Mouse (Mus musculus) gastrocnemius, postnatal 10 days (tissue): ENCODE results near the gene Slc13a5. TPM values are rescaled to one million over a fixed set of nuclear protein-coding genes. Genes with fewer than 3 reads are reported as not detected.

Experiments used
- DNase-seq: peaks from one replicate; pipeline ENCODE4 v3.0.0; 2021; ENCODE audit warnings: mixed read lengths
- long read RNA-seq, 2 experiments: library from polyadenylated mRNA; stranded (forward); transcript quantifications; one replicate each; pipeline ENCODE4 v2.0.0; 2021
- total RNA-seq, 2 experiments: library from RNA; stranded (reverse); gene quantifications; 2 replicates each; pipeline ENCODE4 v1.2.3; 2021

The Slc13a5 gene
- 10 to 100 TPM in 1 of 2 experiments, under 1 TPM in 1; 0.33 to 10.5 TPM for total RNA-seq
- long read RNA-seq, experiment 1, partial matches to known transcripts: 1 of 4 reads
- long read RNA-seq, experiment 1, other reads (novel, unspliced or antisense): 3 of 4 reads
- long read RNA-seq, experiment 2, partial matches to known transcripts: 1 of 1 reads
- long read RNA-seq, experiment 2, other reads (novel, unspliced or antisense): 0 of 1 reads

DNA sequence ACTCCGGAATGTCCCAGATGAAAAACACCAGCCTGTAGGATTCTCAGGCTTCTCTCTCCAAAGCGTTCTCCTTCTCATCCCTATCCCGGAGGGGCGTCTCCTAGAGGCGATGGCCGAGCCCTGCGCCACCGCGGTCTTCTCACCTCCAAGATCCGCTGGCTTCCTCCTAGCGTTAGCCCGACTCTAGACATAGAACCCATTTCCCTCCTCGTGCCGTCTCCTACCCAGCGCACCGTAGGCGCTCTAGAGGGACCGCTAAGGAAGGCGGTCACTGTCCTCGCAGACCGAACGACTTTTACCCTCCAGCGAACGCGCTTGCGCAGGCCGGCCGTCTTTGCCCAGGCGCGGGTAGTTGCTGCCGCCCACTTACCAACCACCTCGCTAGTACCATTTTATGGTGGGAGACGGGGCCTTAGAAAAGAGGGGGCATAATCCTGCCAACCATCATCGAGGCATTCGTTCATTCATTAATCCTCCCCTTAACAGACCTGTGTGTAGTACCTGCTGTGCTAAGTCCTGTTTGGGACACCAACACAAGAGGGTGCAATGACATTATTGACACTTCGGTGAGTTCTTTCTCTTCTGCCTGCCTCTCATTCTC lies at the start of gene Slc13a5:
Gene Slc13a5, minus strand, starts transcription at position 263 of the 601 bp plus-strand sequence.
- DNase-seq: peak; percentile 14

DNA sequence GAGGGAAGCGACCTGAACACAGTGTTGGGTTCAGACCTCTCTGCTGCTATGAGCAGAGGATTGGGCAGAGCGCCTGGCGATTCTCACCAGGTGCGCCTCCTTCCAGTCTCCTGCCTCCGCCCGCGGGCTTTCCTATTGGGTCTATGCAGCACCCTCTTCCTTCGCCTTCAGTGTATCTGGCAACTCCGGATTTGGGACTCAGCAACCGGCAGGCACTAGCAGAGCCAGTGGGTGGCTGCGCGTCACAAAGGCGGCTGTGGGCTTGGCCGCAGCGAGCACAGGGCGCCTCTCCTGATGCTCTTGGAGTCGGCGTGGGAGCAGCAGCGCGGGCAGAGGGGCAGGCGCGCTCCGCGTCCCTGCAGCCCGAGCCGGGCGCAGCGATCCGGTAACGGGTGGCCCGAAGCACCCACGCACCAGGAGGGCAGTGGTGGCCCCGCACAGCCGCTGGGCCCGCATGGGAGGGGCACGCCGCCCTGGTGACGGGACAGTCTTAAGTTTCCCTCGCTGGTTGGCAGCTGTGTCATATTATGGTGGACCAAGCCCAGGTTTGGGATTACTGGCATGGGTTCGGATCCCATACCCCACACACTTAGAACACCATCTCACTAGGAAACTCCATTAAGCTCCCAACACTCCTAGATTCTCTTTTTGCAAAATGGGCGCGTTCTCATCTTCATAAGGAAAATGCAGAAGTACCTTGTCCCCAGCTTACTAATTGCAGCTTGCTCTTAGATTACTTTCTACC lies 47.3 kb upstream of the Slc13a5 start, which contains the start of gene Fbxo39:
Gene Fbxo39, plus strand, starts transcription at position 294 of the 745 bp plus-strand sequence.
- DNase-seq: no peak

DNA sequence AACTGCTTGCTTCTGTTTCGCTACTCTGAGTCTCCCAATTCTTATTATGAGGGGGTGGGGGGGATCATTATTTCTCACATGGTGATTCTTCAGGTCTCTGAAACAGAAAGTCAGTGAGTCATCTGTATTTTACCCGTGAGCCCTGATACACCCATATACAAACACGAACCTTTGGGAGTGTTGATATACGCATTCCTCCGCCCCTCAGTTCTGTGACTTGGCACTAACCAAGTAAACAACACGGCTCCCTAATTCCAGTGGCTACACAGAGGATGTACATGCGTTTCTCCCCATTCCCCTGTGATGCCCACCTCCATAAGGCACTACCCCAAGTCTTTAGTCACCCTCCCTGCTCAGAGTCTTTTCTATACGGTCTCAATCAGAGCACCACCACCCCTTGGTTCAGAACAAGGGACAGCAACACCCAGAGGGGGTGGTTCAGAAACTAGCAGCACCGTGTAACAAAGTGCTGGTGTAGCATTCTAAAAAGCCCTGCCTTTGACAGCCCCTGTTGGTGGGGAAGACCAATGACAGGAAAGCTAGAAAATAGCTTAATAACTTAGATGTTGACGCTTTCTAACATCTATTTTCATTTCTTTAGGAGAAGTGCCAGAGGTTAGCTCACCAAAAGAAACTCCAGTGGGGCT lies 44.5 kb upstream of the Slc13a5 start:
- DNase-seq: no peak

DNA sequence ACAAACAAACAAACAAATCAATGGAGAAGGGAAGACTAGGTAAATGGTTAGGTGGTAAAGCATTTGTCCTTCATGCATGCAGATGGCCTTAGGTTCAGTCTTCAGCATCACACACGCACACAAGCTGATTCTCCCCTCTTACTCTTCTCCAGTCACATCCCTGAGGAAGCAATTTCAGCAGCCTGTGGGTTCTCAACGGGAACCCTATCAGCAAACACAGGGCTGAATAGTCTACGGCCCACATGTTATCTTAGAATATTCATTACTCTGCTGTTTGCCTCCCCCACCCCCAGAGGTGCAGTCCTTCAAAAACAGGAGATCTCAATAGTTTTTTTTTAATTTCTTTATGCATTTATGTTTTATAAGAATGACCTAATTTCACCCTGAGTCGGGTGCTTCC lies 43.5 kb upstream of the Slc13a5 start:
- no peak for DNase-seq

DNA sequence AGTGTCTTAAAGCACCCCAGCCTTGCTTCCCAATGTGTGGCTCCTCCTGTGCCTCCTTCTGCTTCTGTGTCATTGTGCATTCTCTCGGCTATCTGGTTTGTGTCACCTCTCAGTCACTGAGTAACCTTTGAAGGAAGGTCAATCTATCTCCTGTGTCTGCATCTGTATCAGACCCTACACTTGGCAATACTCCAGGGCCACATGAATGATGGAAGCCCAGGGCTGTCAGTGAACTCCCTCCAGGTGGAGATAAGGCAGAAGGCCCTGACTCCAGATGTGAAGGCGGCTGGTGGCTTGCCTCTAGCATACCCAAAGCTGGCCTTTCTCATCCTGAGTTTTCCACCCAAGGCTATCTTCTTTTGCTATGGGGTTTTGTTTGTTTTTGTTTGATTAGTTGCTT lies 42.0 kb upstream of the Slc13a5 start:
- no peak for DNase-seq

DNA sequence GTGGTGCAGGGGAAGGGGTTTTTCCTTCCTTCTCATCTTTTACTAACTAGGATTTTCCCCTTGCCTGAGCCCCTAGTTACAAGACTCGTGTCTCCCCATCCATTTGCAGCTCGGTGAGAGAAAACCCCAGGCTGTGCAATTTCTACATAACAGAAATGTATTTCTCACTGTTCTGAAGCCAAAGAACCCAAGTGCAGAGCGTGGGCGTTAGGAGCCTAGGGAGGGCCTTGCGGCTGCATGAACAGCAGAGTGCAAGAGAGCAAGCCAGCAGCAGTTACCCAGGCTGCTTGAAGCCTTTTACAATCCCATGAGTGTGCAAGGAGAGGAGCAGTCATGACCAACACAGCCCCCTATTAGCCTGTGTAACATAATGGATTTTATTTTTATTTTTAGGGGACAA lies 40.4 kb upstream of the Slc13a5 start:
- DNase-seq: no peak

DNA sequence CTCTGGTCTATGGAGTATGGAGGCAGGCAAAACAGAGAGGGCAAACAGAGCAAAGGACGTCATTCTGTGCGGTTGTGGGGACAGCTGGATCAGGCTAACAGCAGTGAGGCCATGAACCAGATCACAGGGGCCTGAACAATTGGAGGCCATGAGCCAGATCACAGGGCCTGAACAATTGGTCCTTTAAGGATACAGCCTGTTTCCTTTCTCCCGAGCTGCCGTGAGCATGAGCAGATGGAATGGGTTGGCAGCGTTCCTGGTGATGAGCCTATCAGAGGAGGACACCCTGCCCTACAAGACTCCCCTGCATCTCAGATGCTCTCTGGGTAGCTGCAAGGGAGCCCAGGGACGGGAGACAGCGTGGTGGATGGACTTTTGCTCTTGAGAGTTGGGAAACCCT lies 35.2 kb upstream of the Slc13a5 start:
- DNase-seq: peak; percentile 61

DNA sequence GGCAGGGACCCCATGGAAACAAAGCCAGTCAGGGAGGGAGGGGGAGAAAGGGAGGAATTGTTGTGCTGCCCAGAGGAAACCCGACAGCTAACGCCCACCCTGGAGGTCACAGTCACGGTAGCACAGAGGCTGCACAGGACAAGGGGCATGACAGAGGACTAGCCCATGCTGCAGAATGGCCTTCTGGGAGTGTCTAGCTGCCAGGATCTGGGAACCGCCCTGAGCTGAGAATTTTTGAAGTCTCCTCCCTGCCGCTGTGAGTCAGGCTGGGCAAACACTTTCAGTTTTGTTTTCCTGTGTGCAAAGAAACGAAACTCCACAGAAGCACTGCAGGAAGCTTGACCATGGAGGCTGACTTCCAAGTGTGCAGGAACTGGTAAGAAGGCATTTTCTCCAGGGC lies 34.3 kb upstream of the Slc13a5 start, which contains the start of gene Xaf1:
Gene Xaf1, plus strand, starts transcription at position 296 of the 400 bp plus-strand sequence.
- DNase-seq: peak; percentile 43

DNA sequence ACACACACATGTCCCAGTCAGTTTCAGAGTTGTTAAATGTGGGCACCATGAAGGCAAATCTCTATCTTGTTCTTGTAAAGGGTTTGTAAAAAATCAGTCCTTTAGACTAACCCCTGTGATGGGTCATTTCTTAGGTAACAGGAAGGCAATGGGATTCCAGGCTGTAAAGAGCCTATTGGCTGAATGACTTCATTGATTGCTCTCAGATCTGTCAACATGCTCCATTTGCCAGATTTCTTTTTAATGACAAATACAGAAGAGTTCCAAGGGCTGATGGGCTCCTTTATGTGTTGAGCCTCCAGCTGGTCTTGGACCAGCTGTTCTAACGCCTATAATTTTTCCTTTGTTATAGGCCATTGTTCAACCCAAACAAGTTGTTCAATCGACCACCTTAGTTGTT lies 26.1 kb upstream of the Slc13a5 start:
- no peak for DNase-seq

DNA sequence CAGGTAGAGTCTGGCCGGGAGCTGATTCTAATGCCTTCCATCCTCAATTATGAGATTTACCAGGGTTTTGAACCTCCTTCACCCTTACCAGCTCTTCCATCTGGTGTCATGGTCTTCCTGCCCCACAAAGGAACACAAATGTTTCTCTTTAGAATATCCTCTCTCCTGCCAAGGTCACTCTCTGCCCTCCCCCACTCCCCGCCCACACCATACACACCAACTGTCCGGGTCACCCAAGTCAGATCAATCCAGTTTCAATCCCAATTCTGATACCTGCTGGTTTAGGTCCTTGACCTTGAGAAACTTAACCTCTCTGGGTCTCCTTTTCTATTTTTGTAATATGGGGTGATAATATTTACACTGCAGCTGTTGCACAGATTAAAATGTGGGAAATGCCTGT lies 20.5 kb upstream of the Slc13a5 start:
- no peak for DNase-seq

DNA sequence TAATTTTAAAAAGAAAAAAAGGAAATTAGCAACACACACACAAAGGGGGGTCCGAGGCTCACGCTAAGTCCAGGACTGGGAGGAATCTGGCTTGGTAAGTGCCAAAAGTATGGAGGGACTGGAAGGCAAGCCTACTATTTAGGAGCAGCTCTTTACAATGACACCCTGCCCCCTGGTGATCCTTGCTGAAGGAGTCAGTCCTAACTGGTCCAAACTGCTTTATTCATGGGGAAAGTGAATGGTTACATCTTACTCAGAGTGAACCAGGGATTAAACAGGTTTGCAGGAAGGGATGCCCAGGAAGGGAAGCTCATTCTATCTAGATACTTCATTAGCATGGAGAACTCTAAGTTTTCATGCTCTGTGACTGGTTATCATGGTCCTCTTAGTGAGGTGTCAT lies 20.1 kb upstream of the Slc13a5 start:
- no peak for DNase-seq

DNA sequence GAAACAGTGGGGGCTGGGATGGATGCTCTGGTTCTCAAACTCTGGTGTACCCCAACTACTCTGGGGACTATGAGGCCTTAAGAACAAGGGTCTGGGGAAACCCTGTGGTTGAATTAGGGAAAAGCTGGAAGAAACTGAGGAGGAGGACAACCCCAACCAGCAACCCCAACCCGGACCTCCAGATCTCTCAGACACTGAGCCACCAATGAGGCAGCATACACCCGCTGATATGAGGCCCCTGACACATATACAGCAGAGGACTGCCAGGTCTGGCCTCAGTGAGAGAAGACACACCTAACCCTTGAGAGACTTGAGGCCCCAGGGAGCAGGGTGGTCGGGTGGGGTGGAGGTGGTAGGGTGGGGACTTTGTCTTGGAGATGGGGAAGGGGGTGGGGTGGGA lies 19.6 kb upstream of the Slc13a5 start:
- no peak for DNase-seq

DNA sequence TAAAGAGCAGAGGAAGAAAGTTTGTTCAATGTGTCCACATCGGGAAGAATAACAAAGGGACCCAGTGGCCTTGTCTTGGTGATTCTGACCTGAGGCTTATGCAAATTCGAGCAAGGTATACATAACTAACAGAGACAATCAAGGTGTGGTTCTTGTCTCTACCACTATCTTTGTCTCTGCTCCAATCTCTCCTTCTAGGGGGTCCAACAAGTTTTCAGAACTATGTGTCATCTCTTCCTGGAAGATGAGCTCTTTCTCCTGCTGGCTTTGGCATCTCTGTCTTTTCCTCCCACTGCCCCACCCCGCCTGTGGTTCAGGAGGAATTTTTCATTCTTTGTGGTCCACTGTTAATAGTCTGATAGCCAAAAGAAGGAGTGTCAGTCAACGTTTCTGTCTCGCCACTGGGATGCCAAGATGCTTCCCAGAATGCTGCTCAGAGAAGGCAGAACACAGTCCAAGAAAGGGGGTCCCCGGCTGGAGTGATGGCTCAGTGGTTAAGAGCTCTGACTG lies 19.0 kb upstream of the Slc13a5 start:
- no peak for DNase-seq

DNA sequence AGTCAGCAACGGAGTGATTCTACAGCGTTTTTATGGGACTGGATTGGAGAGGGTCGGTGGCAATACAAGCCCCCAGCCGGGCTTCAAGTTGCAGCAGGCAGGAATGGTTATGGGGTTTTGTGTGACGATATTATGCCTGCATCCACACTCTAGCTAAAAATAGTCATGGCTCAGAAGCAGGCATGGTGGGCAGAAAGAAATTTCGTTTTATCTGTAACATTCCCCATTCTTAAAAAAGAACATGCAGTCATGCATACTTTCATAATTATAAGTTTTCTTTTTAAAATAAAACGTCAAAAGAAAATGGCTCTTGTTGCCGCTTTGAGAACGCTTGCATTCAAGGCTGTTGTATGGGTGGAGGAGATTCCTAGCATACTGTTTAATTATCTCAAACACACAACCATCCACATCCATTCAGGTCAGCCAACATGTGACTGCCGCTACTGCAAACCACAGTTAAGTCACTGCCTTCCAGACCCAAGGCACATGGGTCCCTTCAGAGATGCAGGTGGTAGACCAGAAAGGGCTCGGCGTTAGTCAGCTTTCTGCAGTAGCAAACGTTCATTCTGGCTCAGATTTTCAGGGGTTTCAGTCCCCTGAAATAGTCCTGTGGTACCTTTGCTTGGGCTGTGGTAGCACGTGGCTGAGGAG lies 17.6 kb upstream of the Slc13a5 start:
- no peak for DNase-seq

DNA sequence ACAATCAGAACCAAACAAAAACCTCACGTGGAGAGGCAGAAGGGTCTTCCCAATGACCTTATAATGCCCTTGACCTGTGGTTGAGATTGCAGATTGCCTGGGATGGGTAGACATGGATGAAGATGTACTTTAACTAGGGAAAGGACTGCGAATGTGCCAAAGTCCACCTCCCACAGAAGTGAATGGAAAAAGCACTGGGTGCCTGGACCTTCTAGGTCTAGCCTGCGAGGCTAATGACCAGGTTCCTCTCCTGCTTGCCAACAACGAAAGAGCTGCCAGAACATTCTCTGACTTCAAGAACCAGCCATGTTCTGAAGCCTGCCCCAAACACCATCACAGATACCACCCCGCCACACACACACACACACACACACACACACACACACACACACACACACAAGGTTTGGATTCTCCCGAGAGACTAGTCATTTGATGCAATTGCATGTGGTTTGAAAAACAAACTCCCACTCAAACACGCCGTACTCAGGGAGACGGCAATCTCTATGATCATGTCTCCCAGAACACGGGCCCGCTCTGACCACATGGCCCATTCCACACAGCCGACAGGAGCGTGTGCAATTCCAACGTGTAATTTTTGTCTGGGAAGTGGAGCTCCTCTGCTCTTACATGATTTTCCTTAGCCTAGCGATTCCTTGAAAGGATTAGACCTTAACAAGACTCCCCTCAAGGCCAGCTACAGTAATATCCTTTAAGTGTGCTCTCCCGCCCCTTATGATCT lies 16.6 kb upstream of the Slc13a5 start:
- DNase-seq: no peak

DNA sequence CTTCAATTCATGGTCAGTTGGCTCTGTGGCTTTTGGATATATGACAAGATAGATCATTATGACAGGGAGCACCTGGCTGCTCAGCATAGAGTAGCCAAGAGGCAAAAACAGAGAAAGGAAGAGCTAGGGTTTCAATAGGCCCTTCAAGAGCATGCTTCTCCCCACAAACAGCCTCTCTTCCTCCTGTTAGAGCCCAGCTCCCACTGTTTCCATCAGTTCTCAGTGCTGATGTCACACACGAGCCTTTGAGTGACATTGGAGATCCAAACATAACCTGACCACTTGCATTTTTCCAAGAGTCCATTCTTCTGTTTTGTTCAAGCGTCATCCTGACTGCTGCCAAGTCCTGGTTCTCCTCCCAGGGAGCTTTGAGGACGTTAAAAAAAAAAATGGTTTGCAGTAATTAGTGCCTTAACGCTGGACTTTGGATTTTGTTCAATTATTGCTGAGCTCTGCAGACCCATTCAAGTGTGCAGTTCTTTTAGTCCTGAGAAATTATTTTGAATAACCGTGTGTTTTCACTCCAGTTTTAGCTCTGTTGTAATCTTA lies 14.9 kb upstream of the Slc13a5 start:
- no peak for DNase-seq

DNA sequence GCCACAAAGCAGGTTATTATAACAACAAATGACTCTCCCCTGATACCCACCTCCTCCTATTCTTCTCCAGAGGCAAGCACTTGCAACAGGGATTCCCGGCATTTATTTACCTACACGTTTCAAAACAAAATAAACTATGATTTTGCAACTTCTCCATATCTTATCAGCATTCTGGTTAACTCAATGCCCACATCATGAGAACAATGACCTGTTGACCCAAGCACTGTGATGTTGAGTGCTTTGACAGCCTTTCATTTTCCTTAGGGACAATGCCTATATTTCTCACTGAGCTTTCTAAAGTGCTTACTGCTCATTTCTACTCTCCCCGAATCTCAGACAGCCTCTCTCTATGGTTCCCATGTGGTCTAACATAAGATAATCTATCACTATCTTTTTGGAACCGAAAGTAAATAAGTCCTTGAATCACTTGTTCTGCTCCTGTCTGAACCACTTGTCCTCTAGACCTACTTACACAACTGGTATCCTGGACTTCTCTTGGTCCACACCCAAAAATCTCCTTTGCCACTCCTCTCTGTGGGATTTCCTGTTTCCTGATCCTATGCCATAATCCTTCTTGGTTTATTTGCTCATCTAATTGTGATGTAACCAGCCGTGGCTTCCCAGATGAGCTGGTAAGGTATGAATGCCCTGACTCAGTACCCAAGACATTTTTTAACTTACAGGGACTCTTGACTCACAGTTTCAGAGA lies 14.3 kb upstream of the Slc13a5 start:
- no peak for DNase-seq

DNA sequence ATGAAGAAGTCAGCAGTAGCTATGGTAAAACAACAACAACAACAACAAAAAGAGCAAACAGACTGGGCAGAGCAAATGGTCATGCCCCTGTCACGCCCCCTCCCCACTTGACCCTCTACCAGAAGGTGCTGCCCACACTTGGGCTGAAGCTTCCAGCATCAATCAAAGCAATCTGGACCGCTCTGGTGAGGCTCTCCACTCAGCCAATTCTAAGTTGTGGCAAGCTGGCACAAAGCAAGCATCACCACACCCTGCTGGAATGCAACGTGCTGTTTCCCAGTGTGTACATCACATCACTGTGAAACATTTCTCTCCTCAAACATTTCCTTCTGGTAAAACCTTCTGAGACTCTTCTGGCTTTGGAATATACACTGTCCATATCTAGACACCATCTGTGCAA lies 6.3 kb upstream of the Slc13a5 start:
- DNase-seq: no peak

DNA sequence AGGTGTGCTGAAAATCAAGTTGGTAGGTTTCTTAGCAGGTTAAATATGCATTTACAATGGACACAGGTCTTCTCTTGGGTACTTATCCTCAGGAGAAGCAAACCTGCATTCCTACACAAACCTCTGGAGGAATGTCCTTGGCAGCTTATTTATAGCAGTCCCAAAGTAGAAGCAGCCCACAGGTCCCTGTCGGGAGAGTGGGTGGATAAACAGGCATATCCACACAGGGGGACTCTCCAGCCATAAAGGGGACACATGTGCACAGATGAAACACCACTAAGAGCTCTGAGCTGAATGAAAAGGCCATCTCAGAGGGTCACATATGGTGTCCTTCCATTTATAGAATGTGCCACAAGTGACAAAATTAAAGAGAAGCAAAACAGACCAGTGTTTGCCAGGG lies 4.7 kb upstream of the Slc13a5 start:
- no peak for DNase-seq

DNA sequence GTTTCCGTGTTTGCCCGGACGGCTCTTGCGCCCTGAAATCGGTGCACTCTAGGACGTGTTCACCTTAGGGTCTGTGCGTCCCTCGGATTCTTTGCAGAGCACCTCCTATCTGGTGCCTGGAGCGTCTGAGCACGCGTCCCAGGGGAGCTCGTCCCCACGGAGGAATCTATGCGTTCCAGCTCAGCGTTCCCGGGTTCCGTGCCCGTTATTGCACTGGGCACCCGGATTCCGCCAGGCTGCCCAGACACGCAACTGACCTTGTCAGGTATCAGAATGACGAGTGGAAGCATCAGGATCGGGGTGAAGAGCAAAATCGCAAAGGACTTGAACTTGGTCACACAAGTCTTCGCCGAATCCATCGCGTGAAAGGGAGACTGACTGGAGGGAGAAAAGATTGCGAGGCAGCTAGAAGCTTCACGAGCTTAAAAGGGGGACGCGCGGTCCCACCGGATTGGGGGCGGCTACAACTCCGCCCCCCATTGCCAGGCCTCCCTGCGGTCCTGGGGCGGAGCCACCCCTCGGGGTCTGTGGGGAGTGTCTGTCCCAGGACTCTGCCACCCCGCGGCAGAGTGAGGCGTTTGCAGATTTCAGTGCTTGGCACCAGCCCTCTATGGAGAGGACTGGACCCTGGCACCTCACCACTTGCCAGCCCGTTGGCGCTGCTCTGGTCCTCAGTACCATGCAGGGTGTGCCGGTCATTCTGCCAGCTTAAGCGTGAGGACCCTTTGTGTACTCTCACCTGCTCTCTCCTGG lies 639 bp downstream of the Slc13a5 start:
- DNase-seq: peak; percentile 48
